Mouse (Mus musculus): ENCODE measurements around the gene Sephs2.

DNA sequence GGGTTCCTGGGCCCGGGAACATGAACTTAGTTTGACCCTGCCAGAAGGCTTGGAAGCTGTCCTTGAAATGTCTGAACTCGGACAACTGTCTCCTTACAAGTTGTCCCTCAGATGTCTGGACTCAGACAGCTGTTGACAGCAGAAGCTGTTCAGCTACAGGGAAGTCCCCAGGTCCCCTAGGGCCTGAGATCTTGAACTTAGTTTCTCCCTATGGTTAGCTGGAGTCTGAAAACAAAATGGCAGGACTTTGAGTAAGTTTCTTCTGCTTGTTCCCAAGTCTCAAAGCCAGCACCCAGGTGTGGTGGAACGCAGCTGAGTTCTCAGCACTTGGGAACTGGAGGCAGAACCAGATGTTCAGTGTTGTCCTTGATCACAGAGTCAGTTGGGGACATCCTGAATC lies 6.2 kb upstream of the Sephs2 start:
- TF ChIP-seq CTCF (IDR thresholded peaks at IDR 0.05; ENCODE audit: insufficient read depth, low read length) (no peak), POLR2A (IDR thresholded peaks at IDR 0.05; ENCODE audit: borderline replicate concordance, extremely low read depth, low read depth, low read length) (no peak)

All from lung, adult 2 months (tissue).